Mouse (Mus musculus) heart, adult 2 months (tissue): ENCODE results near the gene Acbd6. TPM values are rescaled to one million over a fixed set of nuclear protein-coding genes. Genes with fewer than 3 reads are reported as not detected.

Experiments
- DNase-seq, 2 experiments: peaks; one replicate each; pipeline ENCODE4 v3.0.0; 2021
- H3K27ac ChIP-seq: fragments of 200-600 bp; 2 replicates; pipeline ENCODE4 v1.8.1; 2022
- H3K27me3 ChIP-seq: fragments of 200-500 bp; 2 replicates; pipeline ENCODE4 v1.6.1; 2012; ENCODE audit warnings: mild to moderate bottlenecking, low read length, inconsistent platforms, mixed read lengths; ENCODE audit not compliant: control insufficient read depth, insufficient read depth
- H3K36me3 ChIP-seq: fragments of 200-500 bp; 2 replicates; pipeline ENCODE4 v1.6.1; 2012; ENCODE audit warnings: low read length, inconsistent platforms; ENCODE audit not compliant: control insufficient read depth, insufficient read depth
- H3K4me1 ChIP-seq: fragments of 200-500 bp; 2 replicates; pipeline ENCODE4 v1.6.1; 2011; ENCODE audit warnings: low read length; ENCODE audit not compliant: control insufficient read depth, insufficient read depth
- H3K4me3 ChIP-seq: fragments of 200-600 bp; 2 replicates; pipeline ENCODE4 v1.8.1; 2022
- H3K79me2 ChIP-seq: fragments of 200-500 bp; replicated peaks from 2 replicates; pipeline ENCODE4 v1.6.1; 2012; ENCODE audit warnings: mild to moderate bottlenecking, inconsistent platforms, low read length, moderate library complexity, mixed read lengths; ENCODE audit not compliant: control insufficient read depth, insufficient read depth
- H3K9ac ChIP-seq: fragments of 200-500 bp; 2 replicates; pipeline ENCODE4 v1.6.1; 2012; ENCODE audit warnings: low read depth, mild to moderate bottlenecking, control low read depth, inconsistent platforms, low read length, mixed read lengths
- CTCF ChIP-seq: fragments of 200-600 bp; IDR thresholded peaks from 2 replicates; pipeline ENCODE4 v1.8.1; 2022; ENCODE audit warnings: antibody characterized with exemption, mild to moderate bottlenecking, moderate library complexity
- EP300 ChIP-seq: fragments of 200-500 bp; IDR thresholded peaks from 2 replicates; pipeline ENCODE4 v1.6.1; 2011; ENCODE audit warnings: low read depth, low read length, control low read depth; ENCODE audit not compliant: insufficient read depth
- POLR2A ChIP-seq: fragments of 200-500 bp; IDR thresholded peaks from 2 replicates; pipeline ENCODE4 v1.6.1; 2011; ENCODE audit warnings: mild to moderate bottlenecking, low read depth, low read length, control low read depth; ENCODE audit not compliant: insufficient read depth
- WGBS: fragments of 180-500 bp; shearing (Covaris S2); methylation state at CpG from one replicate; pipeline ENCODE4 v1.1.7; 2018; 5-methylcytosine and 5-hydroxymethylcytosine counted together
- intact Hi-C: fragments of 180-260 bp; cut with DNase I; formaldehyde crosslinking; loops from one replicate; pipeline ENCODE4 v1.15.1; 2025
- polyA plus RNA-seq: library from polyadenylated mRNA; depleted of rRNA; stranded (reverse); fragments of >200 nt; gene quantifications from 2 replicates; pipeline ENCODE4 v1.2.3, GENCODE M21; 2012
- total RNA-seq, 2 experiments: library from RNA; stranded (reverse); gene quantifications; 2 replicates each; pipeline ENCODE4 v1.2.3; 2021

The Acbd6 gene
- total and polyA plus RNA-seq, 3 experiments = 55.7 to 63.6 (median 57.1) TPM

- H3K27ac ChIP-seq = no peak overlapping the region
- no peaks in the 10 kb centered on the region for H3K4me1 ChIP-seq
- no peak for TF ChIP-seq EP300
- no peak for TF ChIP-seq POLR2A
- TF ChIP-seq CTCF = no peak
- no peaks in the 10 kb centered on the region; the same call in 1 of the 2 replicates for H3K79me2 ChIP-seq
- no peak overlapping the region for H3K9ac ChIP-seq
- intact Hi-C loops = no loop called here
- H3K27me3 ChIP-seq = no peaks in the 10 kb centered on the region
- H3K36me3 ChIP-seq = no peaks in the 10 kb centered on the region
- no peak overlapping the region for H3K4me3 ChIP-seq
- DNase-seq = no peak
- 48% methylated on average over 2 of the region's 2 CpGs for WGBS
Measured at GRCm38 (mm10) chr1:155587961-155588360, 30.0 kb downstream of the Acbd6 start.

- Histone ChIP-seq H3K4me3 (no peak overlapping the region), H3K79me2 (no peaks in the 10 kb centered on the region), H3K27ac (no peak overlapping the region), H3K4me1 (no peaks in the 10 kb centered on the region), H3K27me3 (no peaks in the 10 kb centered on the region), H3K9ac (no peak overlapping the region), H3K36me3 (no peaks in the 10 kb centered on the region)
- TF ChIP-seq CTCF = no peak
- no peak for TF ChIP-seq POLR2A
- no peak for TF ChIP-seq EP300
- WGBS = 51% methylated on average over 1 of the region's 1 CpGs
- intact Hi-C loops = no loop called here
- DNase-seq = no peak
Measured at GRCm38 (mm10) chr1:155594141-155594540, 36.2 kb downstream of the Acbd6 start.

- TF ChIP-seq CTCF (no peak), POLR2A (no peak), EP300 (no peak)
- no peaks in the 10 kb centered on the region for H3K27me3 ChIP-seq
- intact Hi-C loops = no loop called here
- WGBS = 84% methylated on average over 3 of the region's 3 CpGs
- no peak overlapping the region for H3K9ac ChIP-seq
- no peak overlapping the region for H3K27ac ChIP-seq
- no peaks in the 10 kb centered on the region for H3K79me2 ChIP-seq
- no peaks in the 10 kb centered on the region for H3K36me3 ChIP-seq
- H3K4me3 ChIP-seq = no peak overlapping the region
- DNase-seq = no peak
- H3K4me1 ChIP-seq = no peaks in the 10 kb centered on the region
Measured at GRCm38 (mm10) chr1:155596576-155596975, 38.7 kb downstream of the Acbd6 start.

- intact Hi-C loops = no loop called here
- no peaks in the 10 kb centered on the region for H3K79me2 ChIP-seq
- no peaks in the 10 kb centered on the region for H3K4me1 ChIP-seq
- no peaks in the 10 kb centered on the region for H3K36me3 ChIP-seq
- H3K9ac ChIP-seq = no peak overlapping the region
- no peak for DNase-seq
- no peaks in the 10 kb centered on the region for H3K27me3 ChIP-seq
- H3K4me3 ChIP-seq = no peak overlapping the region
- no peak overlapping the region for H3K27ac ChIP-seq
- WGBS = 94% methylated on average over 1 of the region's 1 CpGs
- TF ChIP-seq CTCF (no peak), EP300 (no peak), POLR2A (no peak)
Measured at GRCm38 (mm10) chr1:155604706-155605105, 46.8 kb downstream of the Acbd6 start.

GRCm38 (mm10) chr1:155605391-155606155 is 47.7 kb downstream of the Acbd6 start:
- Histone ChIP-seq H3K36me3 (no peaks in the 10 kb centered on the region), H3K9ac (no peak overlapping the region), H3K79me2 (no peaks in the 10 kb centered on the region), H3K27ac (no peak overlapping the region), H3K27me3 (no peaks in the 10 kb centered on the region), H3K4me3 (no peak overlapping the region), H3K4me1 (no peaks in the 10 kb centered on the region)
- WGBS = 65% methylated on average over 11 of the region's 11 CpGs
- no peak for DNase-seq
- intact Hi-C loops = no loop called here
- TF ChIP-seq EP300 (no peak), POLR2A (no peak), CTCF (no peak)

- intact Hi-C loops = no loop called here
- Histone ChIP-seq H3K79me2 (no peaks in the 10 kb centered on the region), H3K27ac (no peak overlapping the region), H3K9ac (no peak overlapping the region), H3K27me3 (no peaks in the 10 kb centered on the region), H3K4me3 (no peak overlapping the region), H3K36me3 (no peaks in the 10 kb centered on the region), H3K4me1 (no peaks in the 10 kb centered on the region)
- no peak for TF ChIP-seq CTCF
- no peak for TF ChIP-seq POLR2A
- no peak for TF ChIP-seq EP300
- WGBS = 83% methylated on average over 8 of the region's 8 CpGs
- no peak for DNase-seq
Measured at GRCm38 (mm10) chr1:155606156-155606531, 48.2 kb downstream of the Acbd6 start.
